Mouse (Mus musculus): ENCODE data around the gene Hist1h4i. TPM values are rescaled to one million over a fixed set of nuclear protein-coding genes. Genes with fewer than 3 reads are reported as not detected.
"Not testable (repeated sequence)": the region's sequence is repeated elsewhere in the genome, so short reads cannot be mapped to it uniquely, and the experiment has no call there.

Gene Hist1h4i
- polyA plus RNA-seq, 1 experiment from 2014 or later = 18.3 TPM

- peak overlapping the region; percentile 54; the same call in 1 of the 2 replicates for H3K4me3 ChIP-seq (ENCODE audit: low read depth, low read length)
- ATAC-seq (no peak), DNase-seq (no peak)
- TF ChIP-seq CTCF (IDR thresholded peaks at IDR 0.05; ENCODE audit: low read depth) (no peak), EP300 (IDR thresholded peaks at IDR 0.05; ENCODE audit: low read depth) (no peak)
- no peaks in the 10 kb centered on the region for H3K36me3 ChIP-seq (replicated peaks; ENCODE audit: insufficient read depth, low read length)
- H3K27ac ChIP-seq (ENCODE audit: low read depth) = peak overlapping the region; percentile 96
- WGBS (ENCODE audit: insufficient replicate concordance) = 64% methylated on average over 5 of the region's 5 CpGs
- peaks cover 18% of the 10 kb centered on the region for H3K4me1 ChIP-seq (ENCODE audit: insufficient read depth)
- H3K4me2 ChIP-seq (ENCODE audit: low read depth, low read length) = peak overlapping the region; percentile 80
- no peaks in the 10 kb centered on the region for H3K27me3 ChIP-seq (ENCODE audit: insufficient read depth, low read length)
- no peak overlapping the region; the same call in 1 of the 2 replicates for H3K9ac ChIP-seq (replicated peaks)
- no peaks in the 10 kb centered on the region for H3K9me3 ChIP-seq (ENCODE audit: low read length)
Measured at GRCm38 (mm10) chr13:22039364-22039763, 1.8 kb downstream of the Hist1h4i start.

- WGBS (ENCODE audit: insufficient replicate concordance) = 59% methylated on average over 2 of the region's 2 CpGs
- no peaks in the 10 kb centered on the region for H3K9me3 ChIP-seq (ENCODE audit: low read length)
- peak overlapping the region; percentile 78 for H3K4me2 ChIP-seq (ENCODE audit: low read depth, low read length)
- peak overlapping the region; percentile 60; the same call in 1 of the 2 replicates for H3K4me3 ChIP-seq (ENCODE audit: low read depth, low read length)
- no peaks in the 10 kb centered on the region for H3K36me3 ChIP-seq (replicated peaks; ENCODE audit: insufficient read depth, low read length)
- DNase-seq (no peak), ATAC-seq (no peak)
- peak overlapping the region; percentile 96 for H3K27ac ChIP-seq (ENCODE audit: low read depth)
- TF ChIP-seq CTCF (IDR thresholded peaks at IDR 0.05; ENCODE audit: low read depth) (no peak), EP300 (IDR thresholded peaks at IDR 0.05; ENCODE audit: low read depth) (no peak)
- H3K4me1 ChIP-seq (ENCODE audit: insufficient read depth) = peaks cover 26% of the 10 kb centered on the region
- H3K27me3 ChIP-seq (ENCODE audit: insufficient read depth, low read length) = no peaks in the 10 kb centered on the region
- H3K9ac ChIP-seq (replicated peaks) = peak overlapping the region; percentile 79
Measured at GRCm38 (mm10) chr13:22037415-22037814, 3.7 kb downstream of the Hist1h4i start.

GRCm38 (mm10) chr13:22036986-22037385 lies 4.2 kb downstream of the Hist1h4i start:
- H3K9ac ChIP-seq (replicated peaks) = peak overlapping the region; percentile 79
- H3K4me1 ChIP-seq (ENCODE audit: insufficient read depth) = peaks cover 23% of the 10 kb centered on the region
- no peaks in the 10 kb centered on the region for H3K36me3 ChIP-seq (replicated peaks; ENCODE audit: insufficient read depth, low read length)
- no peak for DNase-seq
- peak overlapping the region; percentile 96 for H3K27ac ChIP-seq (ENCODE audit: low read depth)
- no peaks in the 10 kb centered on the region for H3K27me3 ChIP-seq (ENCODE audit: insufficient read depth, low read length)
- ATAC-seq = no peak
- peak overlapping the region; percentile 60 for H3K4me3 ChIP-seq (ENCODE audit: low read depth, low read length)
- no peaks in the 10 kb centered on the region for H3K9me3 ChIP-seq (ENCODE audit: low read length)
- TF ChIP-seq CTCF (IDR thresholded peaks at IDR 0.05; ENCODE audit: low read depth) (no peak), EP300 (IDR thresholded peaks at IDR 0.05; ENCODE audit: low read depth) (no peak)
- WGBS (ENCODE audit: insufficient replicate concordance) = 59% methylated on average over 3 of the region's 3 CpGs
- peak overlapping the region; percentile 78 for H3K4me2 ChIP-seq (ENCODE audit: low read depth, low read length)

- H3K27me3 ChIP-seq (ENCODE audit: insufficient read depth, low read length) = no peaks in the 10 kb centered on the region
- no peaks in the 10 kb centered on the region for H3K36me3 ChIP-seq (replicated peaks; ENCODE audit: insufficient read depth, low read length)
- ATAC-seq (no peak; the same call in 1 of the 2 replicates), DNase-seq (peak; percentile 51)
- H3K9me3 ChIP-seq (ENCODE audit: low read length) = no peaks in the 10 kb centered on the region
- H3K4me1 ChIP-seq (ENCODE audit: insufficient read depth) = peaks cover 22% of the 10 kb centered on the region
- peak overlapping the region; percentile 96 for H3K27ac ChIP-seq (ENCODE audit: low read depth)
- TF ChIP-seq CTCF (IDR thresholded peaks at IDR 0.05; ENCODE audit: low read depth) (no peak), EP300 (IDR thresholded peaks at IDR 0.05; ENCODE audit: low read depth) (no peak)
- peak overlapping the region; percentile 78 for H3K4me2 ChIP-seq (ENCODE audit: low read depth, low read length)
- H3K4me3 ChIP-seq (ENCODE audit: low read depth, low read length) = peak overlapping the region; percentile 60
- 3% methylated on average over 19 of the region's 23 CpGs for WGBS (ENCODE audit: insufficient replicate concordance)
- H3K9ac ChIP-seq (replicated peaks) = peak overlapping the region; percentile 79
Measured at GRCm38 (mm10) chr13:22036149-22036956, 4.8 kb downstream of the Hist1h4i start.

GRCm38 (mm10) chr13:22035267-22036148 lies 5.7 kb downstream of the Hist1h4i start, which contains the start of the genes Hist1h2ah and Hist1h2bk:
Hist1h2ah (minus strand) TSS chr13:22035568.
Hist1h2bk (plus strand) TSS chr13:22035870.
- not testable (repeated sequence) for H3K27me3 ChIP-seq (ENCODE audit: insufficient read depth, low read length); H3K36me3 ChIP-seq (replicated peaks; ENCODE audit: insufficient read depth, low read length); H3K9me3 ChIP-seq (ENCODE audit: low read length)
- Histone ChIP-seq H3K27ac (ENCODE audit: low read depth) (peak within 1 kb of the TSS; percentile 96), H3K4me1 (ENCODE audit: insufficient read depth) (peaks cover 22% of the 10 kb centered on the region), H3K4me3 (ENCODE audit: low read depth, low read length) (peak within 1 kb of the TSS; percentile 60), H3K9ac (replicated peaks) (peak within 1 kb of the TSS; percentile 79), H3K4me2 (ENCODE audit: low read depth, low read length) (peak within 1 kb of the TSS; percentile 78)
- ATAC-seq (peak; percentile 92), DNase-seq (peak; percentile 86)
- 0% methylated on average over 20 of the region's 69 CpGs for WGBS (ENCODE audit: insufficient replicate concordance)
- TF ChIP-seq EP300 (IDR thresholded peaks at IDR 0.05; ENCODE audit: low read depth) = peak; percentile 79
